Mouse (Mus musculus): ENCODE data around the gene Prokr1. TPM values are rescaled to one million over a fixed set of nuclear protein-coding genes. Genes with fewer than 3 reads are reported as not detected.

Prokr1 gene
- 1.5 and 1.8 TPM in 2 replicates for polyA plus RNA-seq (2012; rRNA removed)

DNA sequence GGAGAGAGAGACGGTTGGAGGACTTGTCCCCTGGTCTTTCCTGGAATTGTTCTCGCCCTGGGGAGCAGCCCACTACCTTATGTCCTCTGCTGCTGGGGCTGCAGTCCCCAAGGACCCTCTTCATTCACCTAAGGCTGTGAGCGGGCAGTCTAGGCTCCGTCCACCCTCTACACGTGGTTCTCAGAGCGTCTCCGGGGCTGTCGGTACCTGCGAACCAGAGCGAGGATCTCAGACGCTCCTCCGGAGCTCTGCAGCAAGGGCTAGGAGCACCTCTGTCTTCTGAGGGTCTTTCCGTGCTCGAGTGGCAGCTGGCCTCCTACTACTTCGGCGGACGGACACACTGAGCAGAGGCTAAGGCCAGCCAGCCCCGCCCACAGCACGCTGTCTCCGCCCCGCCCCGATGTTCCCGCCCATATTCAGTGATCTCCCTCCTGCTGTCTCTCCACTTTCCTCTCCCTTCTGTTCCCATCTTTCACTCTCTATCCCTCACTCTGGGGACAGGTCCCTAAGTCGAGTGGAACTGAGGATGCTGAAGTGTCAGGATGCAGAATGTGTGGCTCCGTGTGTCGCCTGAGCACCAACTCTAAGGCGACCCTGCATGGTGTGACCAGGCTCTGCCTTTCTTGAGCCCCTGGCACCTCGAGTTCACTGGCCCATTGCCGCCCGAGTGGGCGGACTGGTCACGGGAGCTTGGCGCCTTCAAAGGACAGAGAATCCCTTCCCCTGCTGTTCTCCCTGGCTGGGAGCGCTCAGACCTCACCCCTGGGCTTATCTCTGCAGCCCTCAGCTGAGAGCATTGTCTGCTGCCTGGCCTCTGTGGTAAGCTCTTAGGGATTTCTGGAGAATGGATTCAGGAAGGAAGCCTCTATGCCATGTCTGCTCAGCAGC, at the start of gene Prokr1:
TSS of gene Prokr1 (minus strand) at position 350 of the 888 bp plus-strand sequence.

GRCm38 (mm10) chr6:87532953-87533710, 57.4 kb downstream of the Prokr1 start, which contains the start of gene Arhgap25:
Gene Arhgap25 (minus strand): TSS chr6:87533259.

Other genes starting within 250 kb of the Prokr1 start
- 0.94 and 3.6 TPM in 2 replicates for gene Gkn1, start 239.8 kb downstream of the Prokr1 start, polyA plus RNA-seq (2012; rRNA removed)
- 1.4 TPM in 1 of 2 replicates, not detected in the other for gene Gkn2, start 217.4 kb downstream of the Prokr1 start, polyA plus RNA-seq (2012; rRNA removed)
- 2.4 and 2.6 TPM in 2 replicates for gene Gkn3, start 201.8 kb downstream of the Prokr1 start, polyA plus RNA-seq (2012; rRNA removed)
- gene Bmp10, start 161.7 kb downstream of the Prokr1 start, polyA plus RNA-seq (2012; rRNA removed), result not detected in 2 replicates
- gene Arhgap25, start 57.5 kb downstream of the Prokr1 start, polyA plus RNA-seq (2012; rRNA removed), result 1.0 and 1.3 TPM in 2 replicates
- 5.7 and 6.5 TPM in 2 replicates for gene Aplf, start 81.5 kb upstream of the Prokr1 start, polyA plus RNA-seq (2012; rRNA removed)
- 6.9 and 8.8 TPM in 2 replicates for gene Efcc1, start 140.1 kb upstream of the Prokr1 start, polyA plus RNA-seq (2012; rRNA removed)
- 0.33 and 0.38 TPM in 2 replicates for gene Gp9, start 187.3 kb upstream of the Prokr1 start, polyA plus RNA-seq (2012; rRNA removed)
- gene Rab43, start 221.4 kb upstream of the Prokr1 start, polyA plus RNA-seq (2012; rRNA removed), result 60.3 and 61.7 TPM in 2 replicates
- 0.64 and 1.2 TPM in 2 replicates for gene Gm45140, start 245.1 kb upstream of the Prokr1 start, polyA plus RNA-seq (2012; rRNA removed)
- 7.6 and 12.7 TPM in 2 replicates for gene Isy1, start 248.1 kb upstream of the Prokr1 start, polyA plus RNA-seq (2012; rRNA removed)

Data from ovary, adult 2 months (tissue).